Mouse (Mus musculus): Measurements from ENCODE around the gene Mocs1. TPM values are rescaled to one million over a fixed set of nuclear protein-coding genes. Genes with fewer than 3 reads are reported as not detected.

The Mocs1 gene
- 9.4 and 12.4 TPM in 2 replicates for polyA plus RNA-seq (2015; fragmentation: Nextera tagmentation; extraction: Ambion mirVana)

DNA sequence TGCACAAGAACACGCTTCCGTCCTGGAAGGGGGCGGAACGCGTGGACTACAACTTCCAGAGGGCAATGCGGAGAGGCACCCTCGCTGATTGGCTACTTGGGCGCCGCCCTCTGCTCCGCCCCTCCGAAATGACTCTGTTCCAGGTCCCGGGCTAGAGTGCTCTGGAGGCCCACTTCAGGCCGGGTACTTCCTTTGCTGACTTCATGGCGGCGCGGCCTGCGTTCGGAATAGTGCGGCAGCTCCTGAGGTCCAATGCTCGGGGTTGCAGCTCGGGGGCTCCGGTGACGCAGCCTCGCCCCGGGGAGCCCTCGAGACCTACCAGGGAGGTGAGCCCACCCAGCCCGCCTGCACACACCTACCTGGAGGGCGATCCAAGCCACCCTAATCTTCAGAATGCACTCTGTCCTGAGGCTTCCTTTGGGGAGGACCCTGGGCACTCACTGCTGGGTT is at the start of gene Mocs1:
Gene Mocs1, plus strand, starts transcription at position 124 of the 450 bp plus-strand sequence.

Other genes with a start within 250 kb of the Mocs1 start
- gene Daam2, start 136.0 kb downstream of the Mocs1 start, polyA plus RNA-seq (2015; fragmentation: Nextera tagmentation; extraction: Ambion mirVana): 4.8 and 5.3 TPM in 2 replicates
- gene Kif6, start 186.8 kb downstream of the Mocs1 start, polyA plus RNA-seq (2015; fragmentation: Nextera tagmentation; extraction: Ambion mirVana): 0.84 and 0.90 TPM in 2 replicates